Mouse (Mus musculus) erythroblast, embryonic 14.5 days (primary cell): ENCODE measurements around the gene Epha8. TPM values are rescaled to one million over a fixed set of nuclear protein-coding genes. Genes with fewer than 3 reads are reported as not detected.

Experiments
- H3K27me3 ChIP-seq: 2 replicates; pipeline ENCODE4 v1.6.1; 2012; ENCODE audit warnings: inconsistent platforms; ENCODE audit not compliant: control insufficient read depth
- H3K36me3 ChIP-seq: 2 replicates; pipeline ENCODE4 v1.6.1; 2012; ENCODE audit warnings: mild to moderate bottlenecking, inconsistent platforms; ENCODE audit not compliant: control insufficient read depth
- H3K4me1 ChIP-seq: 2 replicates; pipeline ENCODE4 v1.6.1; 2012; ENCODE audit warnings: inconsistent platforms; ENCODE audit not compliant: control insufficient read depth
- H3K4me3 ChIP-seq: replicated peaks from 2 replicates; pipeline ENCODE3; 2012; ENCODE audit warnings: moderate library complexity, mild to moderate bottlenecking, inconsistent platforms
- H3K9me3 ChIP-seq: 2 replicates; pipeline ENCODE4 v1.6.1; 2012; ENCODE audit warnings: low read length, inconsistent platforms, mixed read lengths; ENCODE audit not compliant: control insufficient read depth
- GATA1 ChIP-seq: IDR thresholded peaks from 2 replicates; pipeline ENCODE4 v1.6.1; 2012; ENCODE audit warnings: low read length, inconsistent platforms, mixed read lengths
- TAL1 ChIP-seq: IDR thresholded peaks from 3 replicates; pipeline ENCODE4 v1.6.1; 2012; ENCODE audit warnings: low read length, inconsistent platforms, mixed read lengths
- polyA plus RNA-seq: library from polyadenylated mRNA; stranded (reverse); fragments of >175 nt; gene quantifications from 2 replicates; pipeline ENCODE4 v1.2.3, GENCODE M21; 2012

Epha8 gene
- polyA plus RNA-seq, 1 experiment, result 12.9 TPM

DNA sequence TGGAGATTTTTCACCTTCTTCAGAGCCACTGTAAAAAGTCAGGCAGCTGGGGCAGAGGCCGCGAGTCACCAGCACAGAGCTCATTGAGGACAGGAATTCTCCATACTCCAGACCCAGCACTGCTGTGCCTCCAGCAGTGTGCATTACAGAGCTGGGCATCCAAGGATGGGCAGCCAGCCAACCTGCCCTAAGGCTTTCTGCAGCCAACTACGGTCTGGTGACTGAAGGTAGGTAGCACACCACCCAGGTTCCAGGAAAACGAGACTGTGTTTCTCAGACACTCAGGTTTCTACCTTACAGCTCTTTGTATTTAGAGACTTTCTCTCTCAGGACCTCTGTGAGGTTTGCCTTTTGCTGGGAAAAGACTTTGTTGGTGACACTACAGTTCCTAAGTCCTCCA lies 24.3 kb upstream of the Epha8 start:
- no peak for TF ChIP-seq TAL1
- no peak for TF ChIP-seq GATA1
- no peaks in the 10 kb centered on the region for H3K9me3 ChIP-seq
- H3K36me3 ChIP-seq, result peaks cover 18% of the 10 kb centered on the region
- no peaks in the 10 kb centered on the region for H3K27me3 ChIP-seq
- H3K4me3 ChIP-seq, result no peak overlapping the region
- peaks cover 3% of the 10 kb centered on the region; the same call in 1 of the 2 replicates for H3K4me1 ChIP-seq

- Histone ChIP-seq H3K27me3 (peaks cover 5% of the 10 kb centered on the region), H3K36me3 (peaks cover under 1% of the 10 kb centered on the region; the same call in 1 of the 2 replicates)
Observed at GRCm38 (mm10) chr4:136977244-136977643, 20.6 kb upstream of the Epha8 start.

GRCm38 (mm10) chr4:136970939-136971338 lies 14.3 kb upstream of the Epha8 start:
- H3K4me1 ChIP-seq, result peaks cover 1% of the 10 kb centered on the region
- no peaks in the 10 kb centered on the region for H3K36me3 ChIP-seq
- H3K4me3 ChIP-seq, result no peak overlapping the region
- TF ChIP-seq GATA1 (no peak), TAL1 (no peak)
- no peaks in the 10 kb centered on the region for H3K9me3 ChIP-seq
- H3K27me3 ChIP-seq, result peaks cover 39% of the 10 kb centered on the region

More at GRCm38 (mm10) chr4:136977244-136977643, 20.6 kb upstream of the Epha8 start:
- no peak for TF ChIP-seq TAL1
- no peak for TF ChIP-seq GATA1
- Histone ChIP-seq H3K4me1 (0 out of 2 replicates have a peak, but pooled peaks cover under 1% of the 10 kb centered on the region), H3K4me3 (no peak overlapping the region), H3K9me3 (no peaks in the 10 kb centered on the region)

GRCm38 (mm10) chr4:136969503-136970276 lies 13.1 kb upstream of the Epha8 start:
- peaks cover 51% of the 10 kb centered on the region for H3K27me3 ChIP-seq

GRCm38 (mm10) chr4:136969096-136969495 lies 12.5 kb upstream of the Epha8 start:
- TF ChIP-seq GATA1 (no peak), TAL1 (no peak)
- Histone ChIP-seq H3K27me3 (peaks cover 55% of the 10 kb centered on the region), H3K4me3 (no peak overlapping the region), H3K4me1 (peaks cover 4% of the 10 kb centered on the region), H3K36me3 (no peaks in the 10 kb centered on the region), H3K9me3 (no peaks in the 10 kb centered on the region)

More at GRCm38 (mm10) chr4:136969503-136970276, 13.1 kb upstream of the Epha8 start:
- H3K36me3 ChIP-seq, result no peaks in the 10 kb centered on the region
- H3K4me3 ChIP-seq, result no peak overlapping the region
- TF ChIP-seq TAL1 (no peak), GATA1 (no peak)
- no peaks in the 10 kb centered on the region for H3K9me3 ChIP-seq
- peaks cover 4% of the 10 kb centered on the region for H3K4me1 ChIP-seq

DNA sequence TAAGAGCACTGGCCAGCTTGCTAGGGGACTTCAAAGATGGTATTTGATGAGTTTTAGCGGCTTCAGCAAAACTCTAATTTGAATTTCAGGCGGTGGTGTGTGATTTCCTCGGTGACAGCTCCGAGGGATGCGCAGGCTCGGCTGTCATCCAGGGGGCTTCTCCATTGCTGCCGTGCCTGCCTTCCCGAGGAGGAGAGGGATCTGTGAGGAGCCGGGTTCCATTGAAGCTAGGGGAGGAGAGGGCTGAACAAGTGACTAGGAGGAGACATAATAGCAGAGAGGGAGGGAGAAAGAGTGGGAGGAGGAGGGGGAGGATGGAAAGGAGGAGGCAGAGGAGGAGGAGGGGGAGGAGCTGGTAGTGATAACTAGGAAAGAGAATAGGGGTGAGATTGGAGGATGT lies 10.9 kb upstream of the Epha8 start:
- Histone ChIP-seq H3K36me3 (no peaks in the 10 kb centered on the region), H3K9me3 (no peaks in the 10 kb centered on the region), H3K4me3 (no peak overlapping the region), H3K4me1 (peaks cover 4% of the 10 kb centered on the region), H3K27me3 (peaks cover 54% of the 10 kb centered on the region)
- no peak for TF ChIP-seq GATA1
- TF ChIP-seq TAL1, result no peak

- Histone ChIP-seq H3K4me3 (no peak overlapping the region), H3K36me3 (no peaks in the 10 kb centered on the region), H3K9me3 (no peaks in the 10 kb centered on the region), H3K4me1 (peaks cover 6% of the 10 kb centered on the region), H3K27me3 (peaks cover 54% of the 10 kb centered on the region)
- TF ChIP-seq GATA1, result no peak
- TF ChIP-seq TAL1, result no peak
Observed at GRCm38 (mm10) chr4:136966493-136967390, 10.1 kb upstream of the Epha8 start.

GRCm38 (mm10) chr4:136964990-136965421 lies 8.4 kb upstream of the Epha8 start:
- Histone ChIP-seq H3K4me1 (peaks cover 6% of the 10 kb centered on the region; the same call in 1 of the 2 replicates), H3K27me3 (peaks cover 65% of the 10 kb centered on the region)
- TF ChIP-seq GATA1, result no peak
- TF ChIP-seq TAL1, result no peak

DNA sequence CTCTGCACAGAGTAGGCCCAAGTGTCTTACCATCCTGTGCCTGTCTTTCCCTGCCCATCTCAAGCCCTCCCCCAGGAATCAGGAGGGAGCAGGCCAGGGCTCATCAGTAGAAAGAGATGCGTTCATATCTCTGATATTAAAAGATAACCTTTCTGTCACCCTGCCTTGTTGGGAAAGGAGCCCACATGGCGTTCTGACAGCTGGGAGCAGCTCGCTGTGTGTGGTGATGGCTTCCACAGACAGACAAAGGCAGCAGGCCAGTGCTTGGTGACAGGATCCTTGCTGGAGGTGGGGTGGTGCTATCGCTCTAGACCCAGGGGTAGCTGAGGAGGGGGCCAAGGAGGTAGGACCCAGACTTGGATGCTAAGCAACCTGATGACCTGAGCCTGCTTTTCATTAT lies 5.8 kb upstream of the Epha8 start:
- TF ChIP-seq TAL1 (no peak), GATA1 (no peak)
- H3K27me3 ChIP-seq, result peaks cover 71% of the 10 kb centered on the region
- no peak overlapping the region for H3K4me3 ChIP-seq
- H3K9me3 ChIP-seq, result no peaks in the 10 kb centered on the region
- H3K4me1 ChIP-seq, result peaks cover 4% of the 10 kb centered on the region; the same call in 1 of the 2 replicates
- H3K36me3 ChIP-seq, result no peaks in the 10 kb centered on the region

More at GRCm38 (mm10) chr4:136964990-136965421, 8.4 kb upstream of the Epha8 start:
- Histone ChIP-seq H3K9me3 (no peaks in the 10 kb centered on the region), H3K4me3 (no peak overlapping the region), H3K36me3 (no peaks in the 10 kb centered on the region)
